Mouse (Mus musculus): Measurements from ENCODE around the gene Iqcm.
"Not testable (repeated sequence)": the region's sequence is repeated elsewhere in the genome, so short reads cannot be mapped to it uniquely, and the experiment has no call there.

The Iqcm gene

GRCm38 (mm10) chr8:75448394-75448793 lies at the start of gene Iqcm:
Gene Iqcm, plus strand, starts transcription at chr8:75448694.
- no peak for DNase-seq

- no peak for DNase-seq
Observed at GRCm38 (mm10) chr8:75406489-75406888, 42.0 kb upstream of the Iqcm start, which contains the start of gene Gm10358. Gene Gm10358, minus strand, starts transcription at chr8:75406589.

GRCm38 (mm10) chr8:75415696-75416095 lies 32.8 kb upstream of the Iqcm start:
- DNase-seq, result not testable (repeated sequence)

GRCm38 (mm10) chr8:75476756-75477155 lies 28.3 kb downstream of the Iqcm start:
- no peak for DNase-seq

- peak in 1 of 2 experiments; percentile 21 for DNase-seq
Observed at GRCm38 (mm10) chr8:75489035-75489678, 40.7 kb downstream of the Iqcm start.

GRCm38 (mm10) chr8:75509299-75509698 lies 60.8 kb downstream of the Iqcm start:
- DNase-seq, result no peak

GRCm38 (mm10) chr8:75513786-75514185 lies 65.3 kb downstream of the Iqcm start:
- no peak for DNase-seq

GRCm38 (mm10) chr8:75549284-75549683 lies 100.8 kb downstream of the Iqcm start:
- no peak for DNase-seq

- no peak for DNase-seq
Observed at GRCm38 (mm10) chr8:75596281-75596680, 147.8 kb downstream of the Iqcm start.

- no peak for DNase-seq
Observed at GRCm38 (mm10) chr8:75642958-75643357, 194.5 kb downstream of the Iqcm start.

GRCm38 (mm10) chr8:75659287-75659686 lies 210.8 kb downstream of the Iqcm start:
- DNase-seq, result no peak

- DNase-seq, result no peak
Observed at GRCm38 (mm10) chr8:75746561-75746960, 298.1 kb downstream of the Iqcm start.

- DNase-seq, result no peak
Observed at GRCm38 (mm10) chr8:75755596-75755995, 307.1 kb downstream of the Iqcm start.

- no peak for DNase-seq
Observed at GRCm38 (mm10) chr8:75828468-75829132, 380.1 kb downstream of the Iqcm start.

- no peak for DNase-seq
Observed at GRCm38 (mm10) chr8:75835245-75835644, 386.8 kb downstream of the Iqcm start.

GRCm38 (mm10) chr8:75917603-75918344 lies 469.3 kb downstream of the Iqcm start:
- DNase-seq, result no peak

GRCm38 (mm10) chr8:75949166-75949565 lies 500.7 kb downstream of the Iqcm start:
- no peak for DNase-seq

- DNase-seq, result no peak
Observed at GRCm38 (mm10) chr8:75956016-75956415, 507.5 kb downstream of the Iqcm start.

- no peak for DNase-seq
Observed at GRCm38 (mm10) chr8:76018501-76018900, 570.0 kb downstream of the Iqcm start.

Data from lung, postnatal 4 days (tissue).